Mouse (Mus musculus) hindbrain, embryonic 11.5 days (tissue): Measurements from ENCODE around the gene Arhgap45. TPM values are rescaled to one million over a fixed set of nuclear protein-coding genes. Genes with fewer than 3 reads are reported as not detected.

ENCODE experiments used
- ATAC-seq: fragments of 200-750 bp; cut with Nextera tagmentation; 2 replicates; pipeline ENCODE4 v1.8.0; 2017; ENCODE audit warnings: mild to moderate bottlenecking, moderate TSS enrichment, moderate library complexity; ENCODE audit not compliant: low FRiP score
- DNase-seq: peaks from one replicate; pipeline ENCODE4 v3.0.0-alpha.2; 2015; ENCODE audit warnings: low spot score
- H3K27ac ChIP-seq: fragments of 300-500 bp; sonication (generic); 2 replicates; pipeline ENCODE4 v1.5.1; 2014; ENCODE audit warnings: mild to moderate bottlenecking, low read depth, low read length
- H3K27me3 ChIP-seq: fragments of 300-500 bp; sonication (generic); 2 replicates; pipeline ENCODE4 v1.6.1; 2014; ENCODE audit warnings: mild to moderate bottlenecking, low read length, moderate library complexity, mixed read lengths; ENCODE audit not compliant: control insufficient read depth, insufficient read depth
- H3K36me3 ChIP-seq: fragments of 300-500 bp; sonication (generic); 2 replicates; pipeline ENCODE4 v1.6.1; 2014; ENCODE audit warnings: mild to moderate bottlenecking, low read length, moderate library complexity, mixed read lengths; ENCODE audit not compliant: control insufficient read depth, insufficient read depth
- H3K4me1 ChIP-seq: fragments of 300-500 bp; sonication (generic); replicated peaks from 2 replicates; pipeline ENCODE4 v1.6.1; 2014; ENCODE audit warnings: low read length, mixed read lengths; ENCODE audit not compliant: control insufficient read depth, insufficient read depth
- H3K4me2 ChIP-seq: fragments of 300-500 bp; sonication (generic); replicated peaks from 2 replicates; pipeline ENCODE4 v1.6.1; 2014; ENCODE audit warnings: mild to moderate bottlenecking, low read depth, low read length
- H3K4me3 ChIP-seq: fragments of 300-500 bp; sonication (generic); 2 replicates; pipeline ENCODE4 v1.5.1; 2014; ENCODE audit warnings: low read depth, low read length
- H3K9ac ChIP-seq: fragments of 300-500 bp; sonication (generic); 2 replicates; pipeline ENCODE4 v1.6.1; 2014; ENCODE audit warnings: low read depth, low read length
- H3K9me3 ChIP-seq: fragments of 300-500 bp; sonication (generic); 2 replicates; pipeline ENCODE4 v1.6.1; 2016; ENCODE audit warnings: low read length; ENCODE audit not compliant: control insufficient read depth
- WGBS: fragments of 180-500 bp; shearing (Covaris S2); extraction: QIAGEN DNeasy Blood & Tissue Kit; methylation state at CpG from one replicate; pipeline ENCODE4 v1.1.7; 2014; 5-methylcytosine and 5-hydroxymethylcytosine counted together
- polyA plus RNA-seq: library from polyadenylated mRNA; unstranded; fragments of >200 nt; fragmentation: Nextera tagmentation; extraction: Ambion mirVana; gene quantifications from 2 replicates; pipeline ENCODE4 v1.2.1, GENCODE M21; 2014

The Arhgap45 gene
- polyA plus RNA-seq, 1 experiment from 2014 or later = 4.1 TPM

DNA sequence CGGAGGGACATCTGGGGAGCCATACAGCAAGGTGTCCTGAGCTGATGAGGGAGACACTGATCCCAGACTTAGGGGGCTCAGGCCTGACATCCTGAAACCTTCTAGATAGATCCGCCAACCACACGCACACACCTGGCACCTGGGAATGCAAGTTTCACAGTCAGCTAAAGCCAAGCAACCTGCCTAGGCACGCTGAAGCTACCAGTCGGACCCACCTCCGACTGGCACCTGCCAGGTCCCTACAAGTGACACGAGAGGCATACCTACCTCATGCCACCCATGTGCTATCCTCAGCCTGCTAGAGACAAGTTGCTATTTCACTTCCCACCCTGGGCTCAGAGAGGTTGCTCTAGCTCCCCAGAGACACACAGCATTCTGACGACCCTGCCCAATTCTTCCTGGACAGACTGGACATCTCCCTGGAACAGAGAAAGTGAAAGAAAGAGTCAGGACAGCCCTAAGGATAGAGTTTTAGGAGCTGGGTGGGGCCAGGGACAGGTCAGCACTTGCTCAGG lies 27.1 kb upstream of the Arhgap45 start:
- peak overlapping the region; percentile 40 for H3K4me3 ChIP-seq
- peaks cover 38% of the 10 kb centered on the region for H3K27me3 ChIP-seq
- ATAC-seq (no peak), DNase-seq (peak; percentile 17)
- H3K36me3 ChIP-seq = no peaks in the 10 kb centered on the region
- no peak overlapping the region for H3K9ac ChIP-seq
- H3K27ac ChIP-seq = no peak overlapping the region
- peaks cover 4% of the 10 kb centered on the region; the same call in 1 of the 2 replicates for H3K4me1 ChIP-seq
- no peaks in the 10 kb centered on the region for H3K9me3 ChIP-seq
- H3K4me2 ChIP-seq = peak overlapping the region; percentile 38
- WGBS = 28% methylated on average over 8 of the region's 8 CpGs

DNA sequence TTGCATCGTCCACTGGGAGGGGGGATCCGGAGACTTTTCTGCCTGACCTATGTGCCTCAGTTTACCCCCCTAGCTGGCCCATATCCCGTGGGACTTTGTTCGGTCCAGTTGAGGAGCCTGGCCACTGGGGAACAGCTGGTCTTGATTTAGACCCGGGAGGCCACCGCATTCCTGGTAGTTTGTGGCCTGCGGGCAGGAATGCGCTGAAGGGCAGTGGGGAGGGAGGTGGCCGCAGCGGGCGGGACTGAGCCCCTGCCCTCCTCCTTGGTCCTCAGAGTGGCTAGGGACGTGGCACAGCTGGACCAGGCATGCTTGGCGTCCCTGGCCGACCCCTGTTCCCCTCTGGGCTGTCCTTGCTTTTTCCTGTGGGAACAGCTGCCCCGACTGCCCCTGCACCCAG lies 26.6 kb upstream of the Arhgap45 start:
- ATAC-seq = no peak
- Histone ChIP-seq H3K9me3 (no peaks in the 10 kb centered on the region), H3K27ac (no peak overlapping the region), H3K27me3 (peaks cover 38% of the 10 kb centered on the region), H3K9ac (no peak overlapping the region), H3K36me3 (no peaks in the 10 kb centered on the region), H3K4me1 (peaks cover 4% of the 10 kb centered on the region; the same call in 1 of the 2 replicates), H3K4me2 (peak overlapping the region; percentile 38), H3K4me3 (peak overlapping the region; percentile 40)
- peak; percentile 28 for DNase-seq
- WGBS = 13% methylated on average over 15 of the region's 15 CpGs

DNA sequence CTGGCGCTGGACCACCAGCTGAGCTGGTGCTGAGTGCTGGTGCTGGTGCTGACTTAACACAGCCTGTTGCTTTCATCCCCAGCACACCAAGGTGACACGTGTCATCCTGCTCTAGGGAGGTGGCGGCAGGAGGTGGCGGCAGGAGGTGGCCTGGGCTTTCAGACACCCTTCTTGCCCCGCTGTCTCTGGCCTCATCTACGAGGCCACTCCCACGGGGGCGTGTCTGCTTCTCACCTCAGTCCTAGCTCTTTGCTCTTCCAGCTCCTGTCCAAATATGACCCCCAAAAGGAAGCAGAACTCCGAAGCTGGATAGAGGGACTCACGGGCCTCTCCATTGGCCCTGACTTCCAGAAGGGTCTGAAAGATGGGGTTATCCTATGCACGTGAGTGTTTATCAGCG lies 25.4 kb upstream of the Arhgap45 start:
- peaks cover 4% of the 10 kb centered on the region; the same call in 1 of the 2 replicates for H3K4me1 ChIP-seq
- H3K27ac ChIP-seq = no peak overlapping the region
- H3K36me3 ChIP-seq = no peaks in the 10 kb centered on the region
- H3K4me2 ChIP-seq = no peak overlapping the region
- WGBS = 62% methylated on average over 12 of the region's 12 CpGs
- DNase-seq (no peak), ATAC-seq (no peak)
- H3K9me3 ChIP-seq = no peaks in the 10 kb centered on the region
- H3K9ac ChIP-seq = no peak overlapping the region
- no peak overlapping the region for H3K4me3 ChIP-seq
- peaks cover 38% of the 10 kb centered on the region for H3K27me3 ChIP-seq

DNA sequence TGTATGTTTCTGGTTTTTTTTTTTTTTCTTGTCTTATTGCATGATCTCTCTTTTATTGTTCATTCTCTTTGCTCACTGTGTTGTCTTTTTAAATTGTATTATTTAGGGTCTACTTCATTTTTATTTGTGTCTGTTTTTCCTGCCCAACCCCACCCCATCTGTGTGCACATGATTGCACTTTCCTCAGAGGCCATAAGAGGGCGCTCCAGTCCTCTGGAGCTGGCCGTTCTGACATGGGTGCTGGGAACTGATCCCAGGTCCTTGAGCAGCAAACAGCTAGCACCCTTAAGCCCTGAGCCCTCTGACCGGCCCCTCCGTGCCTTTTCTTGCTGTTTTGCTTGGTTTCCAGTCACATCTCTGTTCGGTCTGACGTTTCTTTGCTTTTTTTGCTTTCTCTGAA lies 24.9 kb upstream of the Arhgap45 start:
- no peaks in the 10 kb centered on the region for H3K36me3 ChIP-seq
- no peak for DNase-seq
- H3K9me3 ChIP-seq = no peaks in the 10 kb centered on the region
- WGBS = 85% methylated on average over 6 of the region's 6 CpGs
- peaks cover 36% of the 10 kb centered on the region for H3K27me3 ChIP-seq
- H3K4me1 ChIP-seq = peaks cover 4% of the 10 kb centered on the region; the same call in 1 of the 2 replicates
- H3K4me2 ChIP-seq = no peak overlapping the region
- H3K9ac ChIP-seq = no peak overlapping the region
- H3K27ac ChIP-seq = no peak overlapping the region
- no peak for ATAC-seq
- H3K4me3 ChIP-seq = no peak overlapping the region

DNA sequence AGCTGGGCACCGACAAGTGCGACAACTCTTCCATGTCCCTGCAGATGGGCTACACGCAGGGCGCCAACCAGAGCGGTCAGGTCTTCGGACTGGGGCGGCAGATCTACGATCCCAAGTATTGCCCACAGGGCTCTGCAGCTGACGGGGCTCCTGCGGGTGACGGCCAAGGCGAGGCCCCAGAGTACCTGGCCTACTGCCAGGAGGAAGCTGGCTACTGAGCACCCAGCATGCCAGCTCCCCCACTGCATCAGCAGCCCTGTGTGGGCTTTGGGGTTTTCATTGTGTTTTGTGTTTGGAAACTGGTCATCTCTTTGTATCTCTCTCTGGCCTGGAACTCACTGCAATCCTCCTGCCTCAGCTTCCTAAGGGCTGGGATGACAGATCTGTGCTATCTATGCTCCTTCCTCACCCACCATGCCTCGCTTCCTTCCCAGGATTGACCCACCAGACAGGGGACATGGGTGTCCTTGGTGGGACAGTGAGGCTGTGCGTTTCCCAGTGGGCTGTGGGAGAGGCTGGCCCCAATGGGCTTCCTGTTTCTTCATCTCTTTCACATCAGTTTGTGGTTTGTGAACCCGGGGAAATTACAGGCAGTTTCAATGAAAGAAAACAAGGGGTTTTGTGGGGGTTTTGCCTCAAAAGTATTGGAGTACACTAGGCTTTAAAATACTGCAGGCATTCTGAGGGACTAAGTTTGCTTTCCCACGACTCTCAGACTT lies 21.9 kb upstream of the Arhgap45 start:
- 95% methylated on average over 16 of the region's 16 CpGs for WGBS
- peaks cover 9% of the 10 kb centered on the region for H3K27me3 ChIP-seq

DNA sequence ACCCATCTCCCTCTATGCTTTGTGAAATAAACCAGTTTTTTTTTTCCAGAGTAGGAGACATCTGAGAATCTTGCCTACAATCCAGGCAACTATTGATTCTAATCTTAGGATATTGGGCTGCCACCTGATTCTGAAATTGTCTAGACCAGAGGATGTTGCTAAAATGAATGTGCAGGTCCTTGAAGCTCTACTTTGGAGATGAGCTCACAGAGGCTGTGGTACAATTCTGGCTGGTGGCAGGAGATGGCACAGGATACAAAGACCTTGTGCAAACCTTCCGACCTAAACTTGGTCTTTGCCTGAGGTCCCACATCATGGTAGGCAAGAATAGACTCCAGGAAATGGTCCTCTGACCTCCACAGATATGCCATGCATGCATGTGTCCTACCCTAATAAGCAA lies 20.8 kb upstream of the Arhgap45 start:
- DNase-seq (no peak), ATAC-seq (0 out of 2 replicates have a peak, but pooled peaks have one; percentile 0)
- no peak overlapping the region for H3K4me2 ChIP-seq
- no peak overlapping the region for H3K4me3 ChIP-seq
- no peak overlapping the region for H3K27ac ChIP-seq
- H3K36me3 ChIP-seq = no peaks in the 10 kb centered on the region
- 92% methylated on average over 1 of the region's 1 CpGs for WGBS
- peaks cover 7% of the 10 kb centered on the region for H3K27me3 ChIP-seq
- no peaks in the 10 kb centered on the region for H3K9me3 ChIP-seq
- peaks cover 2% of the 10 kb centered on the region for H3K4me1 ChIP-seq
- no peak overlapping the region for H3K9ac ChIP-seq

More for the DNA sequence above, 21.9 kb upstream of the Arhgap45 start:
- Histone ChIP-seq H3K9ac (no peak overlapping the region), H3K4me1 (peaks cover 2% of the 10 kb centered on the region), H3K9me3 (no peaks in the 10 kb centered on the region), H3K4me2 (no peak overlapping the region), H3K27ac (no peak overlapping the region), H3K36me3 (no peaks in the 10 kb centered on the region), H3K4me3 (no peak overlapping the region)
- no peak for DNase-seq
- no peak for ATAC-seq

DNA sequence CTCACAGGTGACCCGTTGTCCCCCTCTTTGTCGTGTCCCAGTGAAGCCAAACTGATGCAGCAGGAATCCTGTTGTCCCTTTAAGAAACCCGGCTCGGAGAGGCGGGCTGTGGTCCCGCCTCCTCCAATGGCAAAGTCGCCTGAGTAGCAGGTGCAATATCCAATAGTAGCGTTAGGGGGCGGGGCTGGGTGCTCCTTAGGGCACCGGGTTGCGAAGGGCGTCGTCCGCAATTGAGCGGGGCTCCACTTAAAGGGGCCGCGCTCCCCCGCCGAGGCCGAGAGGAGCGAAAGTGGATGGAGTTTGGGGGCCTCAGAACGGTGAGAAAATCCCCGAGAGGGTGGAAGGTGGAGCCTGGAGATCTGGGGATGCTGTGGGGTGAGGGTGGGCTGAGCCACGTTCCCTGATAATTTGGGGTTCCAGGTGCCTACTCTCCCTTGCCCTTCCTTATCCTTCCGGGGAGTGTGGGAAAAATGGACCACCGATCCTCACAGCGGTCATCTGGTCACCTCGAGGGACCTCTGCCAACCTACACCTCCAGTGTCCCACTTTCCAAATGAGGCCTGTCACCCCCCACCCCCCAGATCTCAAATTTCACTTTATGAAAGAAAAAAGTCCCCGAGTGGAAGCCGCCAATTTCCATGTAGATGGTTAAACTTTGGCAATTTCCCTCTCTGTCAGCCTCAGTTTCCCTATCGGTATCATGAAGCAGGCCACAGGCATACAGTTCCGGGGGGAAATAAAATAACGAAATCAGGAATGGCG lies 20.0 kb upstream of the Arhgap45 start, which contains the start of gene Abca7:
Gene Abca7, plus strand, starts transcription at position 223 of the 762 bp plus-strand sequence.
- Histone ChIP-seq H3K4me3 (peak within 1 kb of the TSS; percentile 46), H3K9ac (peak within 1 kb of the TSS; percentile 35), H3K27me3 (peaks cover 8% of the 10 kb centered on the region), H3K27ac (peak within 1 kb of the TSS; percentile 61), H3K4me1 (peaks cover 2% of the 10 kb centered on the region), H3K9me3 (no peaks in the 10 kb centered on the region), H3K36me3 (no peaks in the 10 kb centered on the region), H3K4me2 (peak within 1 kb of the TSS; percentile 66)
- ATAC-seq (peak; percentile 84), DNase-seq (peak; percentile 99)
- under 1% methylated on average over 34 of the region's 34 CpGs for WGBS

DNA sequence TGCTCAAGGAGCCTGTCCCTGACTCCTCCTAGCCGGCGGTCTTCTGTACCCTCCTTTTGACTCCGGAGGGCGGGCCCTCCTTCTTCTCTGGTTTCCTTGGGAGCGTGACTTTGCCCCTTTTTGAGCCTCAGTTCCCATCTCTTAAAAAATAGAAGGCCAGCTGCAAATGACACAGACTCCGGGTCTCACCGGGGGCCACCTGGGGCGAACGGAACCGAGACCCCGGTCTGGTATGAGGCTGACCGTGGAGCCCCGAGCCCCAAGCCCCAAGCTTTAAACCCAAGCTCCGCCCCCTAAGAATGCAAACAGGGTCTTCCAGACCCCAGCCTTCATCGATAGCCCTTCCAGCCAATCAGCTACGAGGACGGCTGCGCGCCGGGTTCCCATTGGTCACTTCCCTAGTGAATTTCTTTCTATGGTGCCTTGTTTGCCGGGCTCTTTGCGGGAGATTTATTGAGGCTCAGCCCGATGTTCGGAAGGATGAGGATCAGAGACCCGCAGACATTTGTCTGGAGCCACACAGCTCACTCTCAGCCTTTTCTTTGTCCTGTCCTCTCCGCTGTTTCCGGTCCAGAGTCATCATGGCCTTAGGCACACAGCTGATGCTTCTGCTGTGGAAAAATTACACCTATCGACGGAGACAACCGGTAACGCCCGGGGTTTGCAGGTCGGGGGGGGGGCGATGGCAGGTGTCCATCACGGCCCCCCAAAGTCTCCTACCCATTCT lies 19.3 kb upstream of the Arhgap45 start:
- peak overlapping the region; percentile 66 for H3K4me2 ChIP-seq
- ATAC-seq (peak; percentile 83), DNase-seq (peak; percentile 91)
- H3K9ac ChIP-seq = peak overlapping the region; percentile 45
- peak overlapping the region; percentile 61 for H3K27ac ChIP-seq
- H3K4me1 ChIP-seq = peaks cover 2% of the 10 kb centered on the region
- peak overlapping the region; percentile 46 for H3K4me3 ChIP-seq
- H3K36me3 ChIP-seq = no peaks in the 10 kb centered on the region
- WGBS = under 1% methylated on average over 35 of the region's 35 CpGs
- peaks cover 14% of the 10 kb centered on the region for H3K27me3 ChIP-seq
- no peaks in the 10 kb centered on the region for H3K9me3 ChIP-seq
